Mouse (Mus musculus): ENCODE measurements around the gene Lhcgr. TPM values are rescaled to one million over a fixed set of nuclear protein-coding genes. Genes with fewer than 3 reads are reported as not detected.
"Not testable (repeated sequence)": the region's sequence is repeated elsewhere in the genome, so short reads cannot be mapped to it uniquely, and the experiment has no call there.

Gene Lhcgr
- not detected for total RNA-seq (2021)
- polyA plus RNA-seq (2012; rRNA removed) = 0.03 and 0.06 TPM in 2 replicates
- long read RNA-seq = 0 reads

- Histone ChIP-seq H3K27me3 (ENCODE audit: control insufficient read depth, insufficient read depth, low read length) (0 out of 2 replicates have a peak, but pooled peaks cover 2% of the 10 kb centered on the region), H3K4me3 (no peak within 1 kb of the TSS), H3K27ac (no peak within 1 kb of the TSS), H3K4me1 (ENCODE audit: control insufficient read depth, insufficient read depth, low read length) (no peaks in the 10 kb centered on the region), H3K9ac (ENCODE audit: low read depth, low read length) (no peak within 1 kb of the TSS), H3K36me3 (ENCODE audit: control insufficient read depth, insufficient read depth, low read length) (no peaks in the 10 kb centered on the region), H3K79me2 (replicated peaks; ENCODE audit: control insufficient read depth, insufficient read depth, low read length) (no peaks in the 10 kb centered on the region)
- TF ChIP-seq EP300 (IDR thresholded peaks at IDR 0.05; ENCODE audit: insufficient read depth, low read depth, low read length) (no peak), CTCF (IDR thresholded peaks at IDR 0.05) (no peak), POLR2A (IDR thresholded peaks at IDR 0.05; ENCODE audit: insufficient read depth, low read depth, low read length) (no peak)
- intact Hi-C loops (cut with DNase I) = no loop called here
- no peak for DNase-seq
- WGBS = 28% methylated on average over 31 of the region's 31 CpGs
Observed at GRCm38 (mm10) chr17:88791440-88792152, at the start of gene Lhcgr. Lhcgr (minus strand) TSS chr17:88791990.

- no peaks in the 10 kb centered on the region for H3K4me1 ChIP-seq (ENCODE audit: control insufficient read depth, insufficient read depth, low read length)
- TF ChIP-seq POLR2A (IDR thresholded peaks at IDR 0.05; ENCODE audit: insufficient read depth, low read depth, low read length) (no peak), CTCF (IDR thresholded peaks at IDR 0.05) (no peak), EP300 (IDR thresholded peaks at IDR 0.05; ENCODE audit: insufficient read depth, low read depth, low read length) (no peak)
- H3K27ac ChIP-seq = no peak overlapping the region
- no peak overlapping the region for H3K4me3 ChIP-seq
- intact Hi-C loops (cut with DNase I) = no loop called here
- H3K9ac ChIP-seq (ENCODE audit: low read depth, low read length) = no peak overlapping the region
- WGBS = 50% methylated on average over 2 of the region's 2 CpGs
- no peaks in the 10 kb centered on the region for H3K27me3 ChIP-seq (ENCODE audit: control insufficient read depth, insufficient read depth, low read length)
- H3K36me3 ChIP-seq (ENCODE audit: control insufficient read depth, insufficient read depth, low read length) = no peaks in the 10 kb centered on the region
- no peak for DNase-seq
- H3K79me2 ChIP-seq (replicated peaks; ENCODE audit: control insufficient read depth, insufficient read depth, low read length) = no peaks in the 10 kb centered on the region
Observed at GRCm38 (mm10) chr17:88817601-88818000, 25.8 kb upstream of the Lhcgr start.

- H3K79me2 ChIP-seq (replicated peaks; ENCODE audit: control insufficient read depth, insufficient read depth, low read length); H3K27me3 ChIP-seq (ENCODE audit: control insufficient read depth, insufficient read depth, low read length); DNase-seq; H3K4me1 ChIP-seq (ENCODE audit: control insufficient read depth, insufficient read depth, low read length); H3K4me3 ChIP-seq; H3K36me3 ChIP-seq (ENCODE audit: control insufficient read depth, insufficient read depth, low read length); H3K27ac ChIP-seq; H3K9ac ChIP-seq (ENCODE audit: low read depth, low read length); intact Hi-C loops (cut with DNase I): not testable (repeated sequence)
- 87% methylated on average over 3 of the region's 3 CpGs for WGBS
Observed at GRCm38 (mm10) chr17:88812943-88813342, 21.2 kb upstream of the Lhcgr start.

- intact Hi-C loops (cut with DNase I) = no loop called here
- Histone ChIP-seq H3K4me1 (ENCODE audit: control insufficient read depth, insufficient read depth, low read length) (no peaks in the 10 kb centered on the region), H3K4me3 (no peak overlapping the region), H3K36me3 (ENCODE audit: control insufficient read depth, insufficient read depth, low read length) (no peaks in the 10 kb centered on the region), H3K79me2 (replicated peaks; ENCODE audit: control insufficient read depth, insufficient read depth, low read length) (no peaks in the 10 kb centered on the region), H3K27ac (no peak overlapping the region), H3K9ac (ENCODE audit: low read depth, low read length) (no peak overlapping the region), H3K27me3 (ENCODE audit: control insufficient read depth, insufficient read depth, low read length) (no peaks in the 10 kb centered on the region)
- 86% methylated on average over 5 of the region's 5 CpGs for WGBS
- TF ChIP-seq CTCF (IDR thresholded peaks at IDR 0.05) = no peak
- TF ChIP-seq EP300 (IDR thresholded peaks at IDR 0.05; ENCODE audit: insufficient read depth, low read depth, low read length) = no peak
- no peak for DNase-seq
Observed at GRCm38 (mm10) chr17:88810807-88811206, 19.0 kb upstream of the Lhcgr start.

GRCm38 (mm10) chr17:88806421-88806820 lies 14.6 kb upstream of the Lhcgr start:
- Histone ChIP-seq H3K4me3 (no peak overlapping the region), H3K27ac (no peak overlapping the region), H3K36me3 (ENCODE audit: control insufficient read depth, insufficient read depth, low read length) (no peaks in the 10 kb centered on the region), H3K4me1 (ENCODE audit: control insufficient read depth, insufficient read depth, low read length) (no peaks in the 10 kb centered on the region), H3K27me3 (ENCODE audit: control insufficient read depth, insufficient read depth, low read length) (no peaks in the 10 kb centered on the region), H3K79me2 (replicated peaks; ENCODE audit: control insufficient read depth, insufficient read depth, low read length) (no peaks in the 10 kb centered on the region), H3K9ac (ENCODE audit: low read depth, low read length) (no peak overlapping the region)
- DNase-seq = no peak
- no peak for TF ChIP-seq CTCF (IDR thresholded peaks at IDR 0.05)
- TF ChIP-seq EP300 (IDR thresholded peaks at IDR 0.05; ENCODE audit: insufficient read depth, low read depth, low read length) = no peak
- TF ChIP-seq POLR2A (IDR thresholded peaks at IDR 0.05; ENCODE audit: insufficient read depth, low read depth, low read length) = no peak
- 83% methylated on average over 8 of the region's 8 CpGs for WGBS
- intact Hi-C loops (cut with DNase I) = no loop called here

GRCm38 (mm10) chr17:88803441-88803840 lies 11.7 kb upstream of the Lhcgr start:
- no peak for DNase-seq
- Histone ChIP-seq H3K79me2 (replicated peaks; ENCODE audit: control insufficient read depth, insufficient read depth, low read length) (no peaks in the 10 kb centered on the region), H3K4me1 (ENCODE audit: control insufficient read depth, insufficient read depth, low read length) (no peaks in the 10 kb centered on the region), H3K4me3 (no peak overlapping the region), H3K27ac (no peak overlapping the region), H3K27me3 (ENCODE audit: control insufficient read depth, insufficient read depth, low read length) (no peaks in the 10 kb centered on the region), H3K36me3 (ENCODE audit: control insufficient read depth, insufficient read depth, low read length) (no peaks in the 10 kb centered on the region), H3K9ac (ENCODE audit: low read depth, low read length) (no peak overlapping the region)
- TF ChIP-seq POLR2A (IDR thresholded peaks at IDR 0.05; ENCODE audit: insufficient read depth, low read depth, low read length) (no peak), CTCF (IDR thresholded peaks at IDR 0.05) (no peak), EP300 (IDR thresholded peaks at IDR 0.05; ENCODE audit: insufficient read depth, low read depth, low read length) (no peak)
- intact Hi-C loops (cut with DNase I) = no loop called here

Measured in heart, adult 2 months (tissue).